Mouse (Mus musculus): ENCODE results near the gene Rps18. TPM values are rescaled to one million over a fixed set of nuclear protein-coding genes. Genes with fewer than 3 reads are reported as not detected.

The Rps18 gene
- polyA plus RNA-seq, 1 experiment: 517 TPM

GRCm38 (mm10) chr17:33969394-33969793 is 13.6 kb upstream of the Rps18 start:
- H3K79me3 ChIP-seq (ENCODE audit: low read depth): no peaks in the 10 kb centered on the region
- peaks cover 5% of the 10 kb centered on the region for H3K27me3 ChIP-seq (ENCODE audit: control insufficient read depth, insufficient read depth, insufficient read length)
- H3K4me3 ChIP-seq (ENCODE audit: insufficient read depth, poor library complexity, severe bottlenecking): no peak overlapping the region
- TF ChIP-seq MYOG (IDR thresholded peaks at IDR 0.05; ENCODE audit: control insufficient read depth, extremely low read depth, insufficient read length) (no peak), MYOD1 (IDR thresholded peaks at IDR 0.05; ENCODE audit: control insufficient read depth, insufficient read length, low read depth) (no peak), USF1 (IDR thresholded peaks at IDR 0.05; ENCODE audit: low read depth) (no peak), CTCF (IDR thresholded peaks at IDR 0.05; ENCODE audit: control insufficient read depth, insufficient read depth, insufficient read length) (no peak), MAX (IDR thresholded peaks at IDR 0.05) (no peak), FOSL1 (IDR thresholded peaks at IDR 0.05; ENCODE audit: insufficient read depth, low read length, poor library complexity, severe bottlenecking) (no peak), CEBPB (IDR thresholded peaks at IDR 0.05; ENCODE audit: low read depth) (no peak)
- H3K79me2 ChIP-seq (ENCODE audit: control insufficient read depth, insufficient read depth): no peaks in the 10 kb centered on the region
- no peak overlapping the region for H3ac ChIP-seq (ENCODE audit: control insufficient read depth, insufficient read length, low read depth)
- no peaks in the 10 kb centered on the region for H3K36me3 ChIP-seq (ENCODE audit: control insufficient read depth, insufficient read depth)

- TF ChIP-seq MYOG (IDR thresholded peaks at IDR 0.05; ENCODE audit: control insufficient read depth, extremely low read depth, insufficient read length): no peak
- TF ChIP-seq MAX (IDR thresholded peaks at IDR 0.05): peak; percentile 27
- peak; percentile 79 for TF ChIP-seq USF1 (IDR thresholded peaks at IDR 0.05; ENCODE audit: low read depth)
- TF ChIP-seq CTCF (IDR thresholded peaks at IDR 0.05; ENCODE audit: control insufficient read depth, insufficient read depth, insufficient read length): no peak
- TF ChIP-seq MYOD1 (IDR thresholded peaks at IDR 0.05; ENCODE audit: control insufficient read depth, insufficient read length, low read depth): no peak
- no peak for TF ChIP-seq FOSL1 (IDR thresholded peaks at IDR 0.05; ENCODE audit: insufficient read depth, low read length, poor library complexity, severe bottlenecking)
- no peak for TF ChIP-seq CEBPB (IDR thresholded peaks at IDR 0.05; ENCODE audit: low read depth)
Measured at GRCm38 (mm10) chr17:33968927-33969326, 13.1 kb upstream of the Rps18 start.

GRCm38 (mm10) chr17:33968489-33968888 is 12.7 kb upstream of the Rps18 start:
- H3ac ChIP-seq (ENCODE audit: control insufficient read depth, insufficient read length, low read depth): no peak overlapping the region
- H3K79me2 ChIP-seq (ENCODE audit: control insufficient read depth, insufficient read depth): no peaks in the 10 kb centered on the region
- TF ChIP-seq MAX (IDR thresholded peaks at IDR 0.05): no peak
- TF ChIP-seq CTCF (IDR thresholded peaks at IDR 0.05; ENCODE audit: control insufficient read depth, insufficient read depth, insufficient read length): peak; percentile 14
- no peak overlapping the region for H3K4me3 ChIP-seq (ENCODE audit: insufficient read depth, poor library complexity, severe bottlenecking)
- H3K27me3 ChIP-seq (ENCODE audit: control insufficient read depth, insufficient read depth, insufficient read length): no peaks in the 10 kb centered on the region
- no peaks in the 10 kb centered on the region for H3K36me3 ChIP-seq (ENCODE audit: control insufficient read depth, insufficient read depth)
- no peaks in the 10 kb centered on the region for H3K79me3 ChIP-seq (ENCODE audit: low read depth)

More at GRCm38 (mm10) chr17:33968927-33969326, 13.1 kb upstream of the Rps18 start:
- Histone ChIP-seq H3K27me3 (ENCODE audit: control insufficient read depth, insufficient read depth, insufficient read length) (no peaks in the 10 kb centered on the region), H3K79me2 (ENCODE audit: control insufficient read depth, insufficient read depth) (no peaks in the 10 kb centered on the region), H3K36me3 (ENCODE audit: control insufficient read depth, insufficient read depth) (no peaks in the 10 kb centered on the region), H3K4me3 (ENCODE audit: insufficient read depth, poor library complexity, severe bottlenecking) (no peak overlapping the region), H3ac (ENCODE audit: control insufficient read depth, insufficient read length, low read depth) (no peak overlapping the region), H3K79me3 (ENCODE audit: low read depth) (no peaks in the 10 kb centered on the region)

GRCm38 (mm10) chr17:33965846-33966550 is 10.2 kb upstream of the Rps18 start:
- Histone ChIP-seq H3K4me3 (ENCODE audit: insufficient read depth, poor library complexity, severe bottlenecking) (no peak overlapping the region), H3K79me3 (ENCODE audit: low read depth) (no peaks in the 10 kb centered on the region), H3K27me3 (ENCODE audit: control insufficient read depth, insufficient read depth, insufficient read length) (no peaks in the 10 kb centered on the region), H3K79me2 (ENCODE audit: control insufficient read depth, insufficient read depth) (no peaks in the 10 kb centered on the region), H3ac (ENCODE audit: control insufficient read depth, insufficient read length, low read depth) (no peak overlapping the region), H3K36me3 (ENCODE audit: control insufficient read depth, insufficient read depth) (no peaks in the 10 kb centered on the region)
- TF ChIP-seq MYOD1 (IDR thresholded peaks at IDR 0.05; ENCODE audit: control insufficient read depth, insufficient read length, low read depth) (no peak), CTCF (IDR thresholded peaks at IDR 0.05; ENCODE audit: control insufficient read depth, insufficient read depth, insufficient read length) (no peak), USF1 (IDR thresholded peaks at IDR 0.05; ENCODE audit: low read depth) (no peak), MAX (IDR thresholded peaks at IDR 0.05) (no peak), MYOG (IDR thresholded peaks at IDR 0.05; ENCODE audit: control insufficient read depth, extremely low read depth, insufficient read length) (no peak), CEBPB (IDR thresholded peaks at IDR 0.05; ENCODE audit: low read depth) (no peak), FOSL1 (IDR thresholded peaks at IDR 0.05; ENCODE audit: insufficient read depth, low read length, poor library complexity, severe bottlenecking) (no peak)

- Histone ChIP-seq H3K27me3 (ENCODE audit: control insufficient read depth, insufficient read depth, insufficient read length) (no peaks in the 10 kb centered on the region), H3K79me3 (ENCODE audit: low read depth) (no peaks in the 10 kb centered on the region), H3K79me2 (ENCODE audit: control insufficient read depth, insufficient read depth) (no peaks in the 10 kb centered on the region), H3ac (ENCODE audit: control insufficient read depth, insufficient read length, low read depth) (no peak overlapping the region), H3K36me3 (ENCODE audit: control insufficient read depth, insufficient read depth) (no peaks in the 10 kb centered on the region), H3K4me3 (ENCODE audit: insufficient read depth, poor library complexity, severe bottlenecking) (no peak overlapping the region)
- no peak for TF ChIP-seq USF1 (IDR thresholded peaks at IDR 0.05; ENCODE audit: low read depth)
- TF ChIP-seq MYOG (IDR thresholded peaks at IDR 0.05; ENCODE audit: control insufficient read depth, extremely low read depth, insufficient read length): no peak
- no peak for TF ChIP-seq CEBPB (IDR thresholded peaks at IDR 0.05; ENCODE audit: low read depth)
- TF ChIP-seq MYOD1 (IDR thresholded peaks at IDR 0.05; ENCODE audit: control insufficient read depth, insufficient read length, low read depth): no peak
- TF ChIP-seq FOSL1 (IDR thresholded peaks at IDR 0.05; ENCODE audit: insufficient read depth, low read length, poor library complexity, severe bottlenecking): no peak
- no peak for TF ChIP-seq CTCF (IDR thresholded peaks at IDR 0.05; ENCODE audit: control insufficient read depth, insufficient read depth, insufficient read length)
- no peak for TF ChIP-seq MAX (IDR thresholded peaks at IDR 0.05)
Measured at GRCm38 (mm10) chr17:33965082-33965845, 9.5 kb upstream of the Rps18 start.

Measured in C2C12 (cell line).